Mouse (Mus musculus): ENCODE results near the gene Iqsec3. TPM values are rescaled to one million over a fixed set of nuclear protein-coding genes. Genes with fewer than 3 reads are reported as not detected.

The Iqsec3 gene
- total RNA-seq, 2 experiments from 2014 or later: 0.78 to 0.84 TPM

DNA sequence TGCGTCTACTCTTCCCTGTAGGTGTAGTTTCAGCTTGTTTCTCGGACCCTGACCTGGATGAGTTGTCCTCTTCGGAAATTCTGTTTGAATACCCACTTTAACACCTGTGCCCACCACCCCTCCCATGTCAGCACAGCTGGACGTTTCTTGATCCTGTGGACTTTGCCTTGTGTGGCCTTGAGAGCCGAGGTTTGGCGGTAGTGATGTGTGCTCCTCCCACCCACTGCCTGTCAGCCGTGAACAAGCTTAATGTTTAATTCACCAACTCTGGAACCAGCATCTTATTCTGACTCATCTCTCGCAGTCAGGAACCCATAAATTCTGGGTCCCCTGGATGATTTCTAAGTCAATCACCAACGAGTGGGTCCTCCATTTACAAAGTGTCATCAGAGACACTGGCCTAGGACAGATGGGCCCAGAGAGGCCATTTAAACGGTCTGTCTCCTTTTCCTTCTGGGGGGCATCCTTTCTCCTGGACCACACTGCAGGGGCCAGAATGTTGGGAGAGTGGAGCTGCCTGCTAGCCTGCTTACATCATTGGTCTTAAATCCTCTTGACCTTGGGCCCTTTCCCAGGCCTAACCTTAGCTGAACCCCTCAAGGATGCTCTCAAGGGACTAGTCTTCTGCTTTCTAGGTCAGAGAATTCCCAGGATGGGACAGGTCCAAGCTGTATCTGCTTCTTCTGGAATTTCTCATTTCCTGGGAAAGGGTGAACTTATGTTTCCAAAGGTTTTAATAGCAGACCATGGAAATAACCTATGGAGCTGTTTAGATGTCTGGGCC is 102.1 kb downstream of the Iqsec3 start:
- intact Hi-C loops (cut with DNase I): no loop called here
- DNase-seq: peak in 1 of 2 experiments; percentile 19

DNA sequence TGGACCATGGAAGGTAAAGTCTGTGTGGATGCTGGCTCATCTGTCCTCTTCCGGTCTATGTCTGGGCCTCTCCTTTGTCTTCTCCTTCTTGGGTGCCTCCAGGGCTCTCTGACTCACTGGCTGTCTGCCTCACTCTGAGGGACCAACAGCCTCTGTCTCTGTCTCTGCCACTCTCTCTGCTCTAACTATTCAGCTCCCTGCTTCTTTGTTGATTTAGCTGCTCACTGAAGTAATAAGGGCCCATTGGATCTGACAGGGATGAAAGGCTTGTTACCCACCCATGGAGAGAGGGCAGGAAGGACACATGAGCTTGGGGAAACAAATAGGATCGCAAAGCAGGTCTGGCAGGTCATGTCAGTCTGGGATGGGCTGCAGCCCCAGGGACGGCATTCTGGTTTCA is 106.4 kb downstream of the Iqsec3 start:
- no peak for DNase-seq
- intact Hi-C loops (cut with DNase I): loop anchor here (2.0 kb wide), 1 partner anchor 94 kb away; no protein-coding TSS in a partner anchor

DNA sequence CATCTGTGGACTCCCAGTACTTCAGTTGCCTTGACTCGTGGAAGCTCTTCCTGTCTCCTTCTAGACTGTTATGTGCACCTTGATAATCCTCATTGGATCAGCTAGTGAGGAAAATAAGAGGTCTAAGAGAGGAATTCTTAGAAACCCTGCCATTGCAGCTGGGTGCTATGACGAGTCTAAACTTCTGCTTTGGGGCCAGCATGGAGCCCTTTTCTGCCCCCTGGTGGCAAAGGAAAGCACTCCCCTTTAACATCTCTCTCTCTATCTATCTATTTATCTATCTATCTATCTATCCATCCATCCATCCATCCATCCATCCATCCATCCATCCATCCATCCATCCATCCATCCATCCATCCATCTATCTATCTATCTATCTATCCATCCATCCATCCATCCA is 106.9 kb downstream of the Iqsec3 start:
- peak; percentile 24 to 44 for DNase-seq
- intact Hi-C loops (cut with DNase I): loop anchor here (2.0 kb wide), 1 partner anchor 94 kb away; no protein-coding TSS in a partner anchor

DNA sequence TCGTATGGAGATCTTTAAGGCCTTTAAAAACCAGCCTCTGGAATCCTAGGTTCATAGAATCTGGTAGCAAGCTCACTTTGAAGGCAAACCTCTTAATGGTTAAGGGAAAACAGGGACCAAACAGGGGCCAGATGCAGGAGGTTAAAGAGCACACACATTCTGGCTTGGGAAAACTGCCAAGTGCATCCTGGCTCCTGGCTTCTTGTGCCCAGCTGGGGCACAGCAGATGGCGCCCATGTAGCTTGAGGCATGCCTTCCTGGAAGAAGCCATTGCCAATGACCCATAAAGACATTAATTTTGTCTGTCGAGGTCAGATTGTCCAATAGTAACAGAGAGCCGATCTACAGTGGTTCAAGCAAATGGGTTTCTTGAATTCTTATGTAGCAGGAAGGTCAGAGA is 109.5 kb downstream of the Iqsec3 start:
- intact Hi-C loops (cut with DNase I): no loop called here

DNA sequence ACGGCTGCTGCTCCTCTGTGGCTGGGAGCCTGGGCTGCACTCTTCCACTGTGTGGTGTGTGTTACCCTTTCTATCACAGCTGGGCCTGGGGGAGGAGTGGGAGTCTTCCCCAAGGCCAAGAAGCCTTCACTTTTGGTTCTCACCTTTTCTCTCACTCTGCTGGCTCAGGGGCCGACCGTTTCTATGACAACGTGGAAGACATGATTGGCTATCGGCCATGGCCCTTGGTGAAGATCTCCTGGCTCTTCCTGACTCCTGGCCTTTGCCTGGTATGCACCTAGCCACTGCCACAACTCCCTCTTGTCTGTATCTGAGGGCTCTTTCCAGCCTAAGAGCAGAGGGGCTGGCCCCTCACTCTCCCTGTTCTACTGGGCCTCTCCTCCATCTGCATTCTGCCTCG is 110.4 kb downstream of the Iqsec3 start:
- no peak for DNase-seq
- intact Hi-C loops (cut with DNase I): no loop called here

More for the DNA sequence above, 109.5 kb downstream of the Iqsec3 start:
- DNase-seq: no peak

DNA sequence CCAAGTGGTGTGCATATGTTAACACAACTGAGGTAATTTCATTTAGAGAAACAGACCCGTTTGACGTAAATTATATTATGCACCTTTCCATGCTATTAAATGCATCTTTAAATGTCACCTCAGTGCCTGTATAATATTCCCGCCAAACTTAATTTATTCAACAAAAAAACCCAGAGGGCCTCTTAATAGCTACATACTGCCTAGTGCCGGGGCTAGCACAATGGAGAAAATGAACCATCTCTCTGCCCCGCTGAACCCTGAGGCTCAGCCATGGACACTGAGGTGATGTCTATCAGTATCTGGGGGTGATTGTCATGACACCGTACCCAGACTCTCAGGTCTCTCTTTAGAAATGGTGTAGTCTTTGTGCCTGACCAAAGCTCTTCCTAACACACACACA is 116.2 kb downstream of the Iqsec3 start:
- no peak for DNase-seq
- intact Hi-C loops (cut with DNase I): no loop called here

GRCm38 (mm10) chr6:121356041-121356440 is 117.4 kb downstream of the Iqsec3 start:
- intact Hi-C loops (cut with DNase I): no loop called here
- DNase-seq: no peak

GRCm38 (mm10) chr6:121352276-121352675 is 121.2 kb downstream of the Iqsec3 start:
- DNase-seq: no peak
- intact Hi-C loops (cut with DNase I): no loop called here

DNA sequence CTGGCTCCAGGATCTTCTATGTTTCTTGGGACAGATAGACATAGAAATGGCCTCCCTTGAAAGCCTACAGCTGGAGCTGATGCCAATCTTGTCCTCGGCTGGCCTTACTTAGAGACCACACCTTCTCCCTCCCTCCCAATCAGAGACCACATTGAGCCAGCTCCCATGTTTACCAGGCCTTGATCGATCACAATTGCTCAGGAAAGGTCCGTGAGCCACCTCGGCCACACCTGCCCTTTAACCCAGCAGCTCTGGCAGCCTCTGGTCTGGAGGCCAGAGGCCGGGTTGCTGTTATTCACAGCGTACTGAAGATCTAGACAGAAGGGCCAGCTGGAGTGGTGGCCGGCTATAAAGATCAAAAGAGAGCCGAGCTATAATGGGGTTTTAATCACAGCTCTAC is 127.0 kb downstream of the Iqsec3 start:
- intact Hi-C loops (cut with DNase I): no loop called here

GRCm38 (mm10) chr6:121344329-121344728 is 129.1 kb downstream of the Iqsec3 start:
- DNase-seq: no peak
- intact Hi-C loops (cut with DNase I): no loop called here

More for the DNA sequence above, 127.0 kb downstream of the Iqsec3 start:
- DNase-seq: no peak

- intact Hi-C loops (cut with DNase I): no loop called here
- DNase-seq: no peak
Observed at GRCm38 (mm10) chr6:121343771-121344123, 129.7 kb downstream of the Iqsec3 start.

- intact Hi-C loops (cut with DNase I): no loop called here
Observed at GRCm38 (mm10) chr6:121343026-121343770, 130.3 kb downstream of the Iqsec3 start, which contains the start of gene Slc6a12. Slc6a12 (plus strand) TSS chr6:121343076.

DNA sequence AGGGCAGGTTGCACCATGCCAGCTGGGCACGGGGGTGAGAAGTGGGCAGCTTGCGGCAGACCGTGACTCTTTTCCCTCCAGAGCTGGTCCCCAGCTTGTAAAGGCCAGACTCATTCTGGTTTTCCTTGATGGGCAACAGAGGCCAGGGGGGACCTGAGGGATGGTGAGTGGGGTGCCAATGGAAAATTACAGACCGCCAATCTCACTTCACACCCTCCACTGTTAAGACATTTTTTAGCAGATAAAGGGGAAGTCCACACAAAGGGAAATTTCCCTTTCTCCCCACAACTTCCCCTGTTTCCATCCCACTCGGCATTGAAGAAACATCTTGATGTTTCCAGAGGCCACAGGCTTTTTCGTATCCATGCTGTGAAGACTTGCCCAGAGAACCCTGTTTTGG is 131.8 kb downstream of the Iqsec3 start:
- intact Hi-C loops (cut with DNase I): no loop called here

More at GRCm38 (mm10) chr6:121343026-121343770, 130.3 kb downstream of the Iqsec3 start, which contains the start of gene Slc6a12:
- DNase-seq: no peak

GRCm38 (mm10) chr6:121338519-121338896 is 135.0 kb downstream of the Iqsec3 start:
- intact Hi-C loops (cut with DNase I): loop anchor here (1.0 to 5.0 kb wide), 2 partner anchors 66 to 195 kb away; no protein-coding TSS in a partner anchor
- no peak for DNase-seq

More for the DNA sequence above, 131.8 kb downstream of the Iqsec3 start:
- DNase-seq: no peak

GRCm38 (mm10) chr6:121337770-121338518 is 135.5 kb downstream of the Iqsec3 start:
- intact Hi-C loops (cut with DNase I): loop anchor here (1.0 to 5.0 kb wide), 2 partner anchors 66 to 195 kb away; no protein-coding TSS in a partner anchor
- peak; percentile 75 to 82 for DNase-seq

DNA sequence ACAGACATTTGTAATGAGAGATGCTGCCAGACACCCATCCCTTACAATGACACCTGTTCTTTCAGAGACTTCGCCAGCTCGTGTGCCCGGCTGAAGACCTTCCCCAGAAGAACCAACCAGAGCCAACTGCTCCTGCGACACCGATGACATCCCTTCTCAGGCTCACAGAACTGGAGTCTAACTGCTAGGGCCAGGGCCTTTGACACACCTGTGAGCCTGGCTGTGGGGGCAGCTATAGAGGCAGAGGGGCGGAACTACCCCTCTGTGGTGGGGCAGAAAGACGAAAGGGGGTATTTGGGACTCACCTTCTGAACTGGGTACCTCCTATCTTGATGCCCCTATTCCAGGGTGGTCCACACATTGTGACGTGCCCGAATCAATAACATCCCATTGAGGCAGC is 136.2 kb downstream of the Iqsec3 start:
- intact Hi-C loops (cut with DNase I): loop anchor here (5.0 kb wide), 1 partner anchor 65 kb away; no protein-coding TSS in a partner anchor
- DNase-seq: no peak

DNA sequence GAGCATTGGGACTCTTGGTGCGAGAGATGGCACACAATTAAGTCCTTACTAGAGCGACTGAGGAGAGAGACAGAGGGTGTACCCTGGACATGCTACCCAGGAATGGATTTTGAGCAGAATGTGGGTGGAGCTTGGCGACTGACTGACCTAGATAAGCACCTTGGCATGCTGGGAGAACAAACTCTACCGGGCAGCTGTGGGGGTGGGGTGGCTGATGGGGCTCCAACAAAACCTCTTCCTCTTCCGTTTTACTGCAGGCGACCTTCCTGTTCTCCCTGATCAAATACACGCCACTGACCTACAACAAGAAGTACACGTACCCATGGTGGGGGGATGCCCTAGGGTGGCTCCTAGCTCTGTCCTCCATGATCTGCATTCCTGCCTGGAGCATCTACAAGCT is 136.9 kb downstream of the Iqsec3 start:
- intact Hi-C loops (cut with DNase I): loop anchor here (5.0 kb wide), 1 partner anchor 64 kb away; no protein-coding TSS in a partner anchor
- no peak for DNase-seq

GRCm38 (mm10) chr6:121335841-121336240 is 137.6 kb downstream of the Iqsec3 start:
- intact Hi-C loops (cut with DNase I): loop anchor here (5.0 kb wide), 1 partner anchor 64 kb away; no protein-coding TSS in a partner anchor

DNA sequence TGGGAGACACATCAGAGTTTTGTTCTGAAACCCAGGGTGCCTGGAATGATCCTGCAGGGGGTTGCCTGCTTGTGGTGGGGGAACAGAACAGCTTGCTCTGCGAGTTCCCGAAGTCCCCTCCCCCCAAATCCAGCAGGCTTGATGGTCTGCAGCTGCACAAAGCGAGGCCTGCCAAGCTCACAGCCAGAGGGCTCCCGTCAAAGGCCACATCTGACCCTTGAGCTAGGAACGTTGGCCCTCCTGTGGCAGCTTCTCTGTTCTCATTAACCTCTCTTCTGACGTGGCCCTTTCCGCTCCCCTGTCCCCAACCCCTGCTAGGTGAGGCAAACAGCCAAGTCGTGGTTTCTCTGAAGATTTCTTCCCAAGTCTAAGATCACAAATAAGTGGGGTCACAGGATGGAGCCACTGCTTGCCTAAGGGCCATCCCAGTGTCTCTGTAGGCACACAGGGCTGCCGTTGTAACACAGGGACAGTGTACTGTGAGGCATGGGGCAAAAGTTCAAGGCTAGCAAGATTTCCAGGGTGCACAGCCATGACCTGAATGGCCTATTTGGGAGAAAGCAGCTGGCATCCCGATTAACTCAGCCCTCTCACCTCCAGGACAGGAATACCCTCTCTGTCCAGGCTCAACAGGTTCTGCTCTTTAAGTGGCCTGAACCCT is 143.5 kb downstream of the Iqsec3 start:
- intact Hi-C loops (cut with DNase I): no loop called here
- peak; percentile 36 to 54 for DNase-seq

More at GRCm38 (mm10) chr6:121335841-121336240, 137.6 kb downstream of the Iqsec3 start:
- DNase-seq: no peak

DNA sequence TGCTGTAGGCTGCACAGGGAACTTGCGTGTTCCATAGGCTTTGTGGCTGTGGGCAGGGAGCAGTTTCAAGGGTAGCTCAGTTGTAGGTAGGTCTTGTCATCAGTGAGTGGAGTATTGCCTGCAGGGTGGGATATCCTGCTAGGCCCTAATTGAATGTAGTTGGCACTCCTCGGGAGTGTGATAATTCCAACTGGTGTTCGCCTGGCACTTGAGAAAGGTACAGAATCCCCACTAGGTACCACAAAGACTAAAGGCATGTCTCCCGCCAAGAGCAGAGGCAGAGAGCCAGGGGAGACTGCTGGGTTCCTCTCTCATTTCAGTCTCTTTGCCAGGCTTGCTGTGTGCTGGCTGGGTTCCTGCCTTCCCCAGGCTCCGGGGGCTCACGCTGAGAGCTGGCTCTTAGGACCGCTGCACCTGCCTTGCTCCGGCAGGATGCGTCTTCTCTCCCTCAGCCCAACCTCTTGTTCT is 145.0 kb downstream of the Iqsec3 start:
- DNase-seq: peak in 1 of 2 experiments; percentile 35
- intact Hi-C loops (cut with DNase I): no loop called here

All from heart, postnatal 14 days (tissue).